Mouse (Mus musculus) cortical plate, adult 2 months (tissue): ENCODE results near the gene Syf2. TPM values are rescaled to one million over a fixed set of nuclear protein-coding genes. Genes with fewer than 3 reads are reported as not detected.
A peak's percentile ranks its signal among the peaks of the same experiment; 100 is the strongest.
"Not testable (repeated sequence)": the region's sequence is repeated elsewhere in the genome, so short reads cannot be mapped to it uniquely, and the experiment has no call there.

Experiments
- H3K27ac ChIP-seq: fragments of 200-500 bp; 2 replicates; pipeline ENCODE4 v1.5.1; 2012; ENCODE audit warnings: low read length, control low read depth, inconsistent platforms; ENCODE audit not compliant: insufficient read depth
- H3K4me1 ChIP-seq: fragments of 200-500 bp; 2 replicates; pipeline ENCODE4 v1.6.1; 2011; ENCODE audit warnings: low read length; ENCODE audit not compliant: control insufficient read depth, insufficient read depth
- H3K4me3 ChIP-seq: fragments of 200-500 bp; 2 replicates; pipeline ENCODE4 v1.5.1; 2011; ENCODE audit warnings: mild to moderate bottlenecking, low read length, control low read depth; ENCODE audit not compliant: insufficient read depth
- CTCF ChIP-seq: fragments of 200-500 bp; IDR thresholded peaks from 2 replicates; pipeline ENCODE4 v1.5.1; 2011; ENCODE audit warnings: mild to moderate bottlenecking, control low read depth, low read length; ENCODE audit not compliant: insufficient read depth; ENCODE audit errors: extremely low read depth
- POLR2A ChIP-seq: fragments of 200-500 bp; IDR thresholded peaks from 2 replicates; pipeline ENCODE4 v1.6.1; 2011; ENCODE audit warnings: mild to moderate bottlenecking, low read length, control low read depth; ENCODE audit not compliant: insufficient read depth; ENCODE audit errors: extremely low read depth
- polyA plus RNA-seq: library from polyadenylated mRNA; depleted of rRNA; stranded (reverse); fragments of >200 nt; gene quantifications from 2 replicates; pipeline ENCODE4 v1.2.3, GENCODE M21; 2012; rRNA removed

The Syf2 gene
- polyA plus RNA-seq: 79.4 and 83.8 TPM in 2 replicates

GRCm38 (mm10) chr4:134930684-134931481 is at the start of gene Syf2:
Gene Syf2 (plus strand): TSS chr4:134930898.
- Histone ChIP-seq H3K27ac (0 out of 2 replicates have a peak within 1 kb of the TSS, but pooled peaks have one; percentile 66), H3K4me1 (peaks cover 3% of the 10 kb centered on the region), H3K4me3 (peak within 1 kb of the TSS; percentile 79)
- TF ChIP-seq POLR2A (peak; percentile 76), CTCF (no peak)

- no peak for TF ChIP-seq POLR2A
- peak; percentile 34; the same call in 1 of the 2 replicates for TF ChIP-seq CTCF
- H3K4me3 ChIP-seq: no peak overlapping the region
Measured at GRCm38 (mm10) chr4:134883266-134883665, 47.4 kb upstream of the Syf2 start.

GRCm38 (mm10) chr4:134883808-134884207 is 46.9 kb upstream of the Syf2 start:
- TF ChIP-seq CTCF: no peak
- TF ChIP-seq POLR2A: no peak
- no peaks in the 10 kb centered on the region for H3K4me1 ChIP-seq

More at GRCm38 (mm10) chr4:134883266-134883665, 47.4 kb upstream of the Syf2 start:
- Histone ChIP-seq H3K4me1 (no peaks in the 10 kb centered on the region), H3K27ac (no peak overlapping the region)

GRCm38 (mm10) chr4:134884364-134884763 is 46.3 kb upstream of the Syf2 start:
- no peak for TF ChIP-seq POLR2A
- no peak for TF ChIP-seq CTCF
- Histone ChIP-seq H3K4me3 (no peak overlapping the region), H3K27ac (no peak overlapping the region), H3K4me1 (no peaks in the 10 kb centered on the region)

More at GRCm38 (mm10) chr4:134883808-134884207, 46.9 kb upstream of the Syf2 start:
- no peak overlapping the region for H3K27ac ChIP-seq
- H3K4me3 ChIP-seq: no peak overlapping the region

GRCm38 (mm10) chr4:134892096-134892495 is 38.6 kb upstream of the Syf2 start:
- Histone ChIP-seq H3K4me3 (no peak overlapping the region), H3K27ac (no peak overlapping the region)
- TF ChIP-seq POLR2A (no peak), CTCF (no peak)

GRCm38 (mm10) chr4:134897256-134897655 is 33.4 kb upstream of the Syf2 start:
- Histone ChIP-seq H3K27ac (no peak overlapping the region), H3K4me3 (no peak overlapping the region), H3K4me1 (no peaks in the 10 kb centered on the region)
- TF ChIP-seq CTCF (no peak), POLR2A (no peak)

More at GRCm38 (mm10) chr4:134892096-134892495, 38.6 kb upstream of the Syf2 start:
- no peaks in the 10 kb centered on the region for H3K4me1 ChIP-seq

- Histone ChIP-seq H3K27ac (no peak overlapping the region), H3K4me3 (no peak overlapping the region), H3K4me1 (no peaks in the 10 kb centered on the region)
- TF ChIP-seq CTCF (no peak), POLR2A (no peak)
Measured at GRCm38 (mm10) chr4:134901126-134901525, 29.6 kb upstream of the Syf2 start.

GRCm38 (mm10) chr4:134903046-134903445 is 27.7 kb upstream of the Syf2 start:
- no peak overlapping the region for H3K4me3 ChIP-seq
- H3K4me1 ChIP-seq: no peaks in the 10 kb centered on the region
- no peak for TF ChIP-seq POLR2A
- no peak for TF ChIP-seq CTCF
- no peak overlapping the region for H3K27ac ChIP-seq

GRCm38 (mm10) chr4:134911406-134911805 is 19.3 kb upstream of the Syf2 start:
- H3K4me1 ChIP-seq, H3K27ac ChIP-seq, H3K4me3 ChIP-seq: not testable (repeated sequence)

- H3K27ac ChIP-seq: no peak overlapping the region
- H3K4me3 ChIP-seq: no peak overlapping the region; the same call in 1 of the 2 replicates
- TF ChIP-seq CTCF (peak; percentile 61), POLR2A (no peak)
- no peaks in the 10 kb centered on the region; the same call in 1 of the 2 replicates for H3K4me1 ChIP-seq
Measured at GRCm38 (mm10) chr4:134913413-134913812, 17.3 kb upstream of the Syf2 start.
